Mouse (Mus musculus) cerebellum, adult 18-20 months (tissue): Measurements from ENCODE around the gene Trak1.

Experiments used
- DNase-seq, 2 experiments: peaks; one replicate each; pipeline ENCODE4 v3.0.0; 2021

Trak1 gene

GRCm38 (mm10) chr9:121297171-121298064, at the start of gene Trak1:
Trak1 (plus strand) TSS chr9:121297502.
- DNase-seq: peak; percentile 66 to 83

- DNase-seq: peak; percentile 76 to 88
Observed at GRCm38 (mm10) chr9:121247956-121248775, 49.1 kb upstream of the Trak1 start.

DNA sequence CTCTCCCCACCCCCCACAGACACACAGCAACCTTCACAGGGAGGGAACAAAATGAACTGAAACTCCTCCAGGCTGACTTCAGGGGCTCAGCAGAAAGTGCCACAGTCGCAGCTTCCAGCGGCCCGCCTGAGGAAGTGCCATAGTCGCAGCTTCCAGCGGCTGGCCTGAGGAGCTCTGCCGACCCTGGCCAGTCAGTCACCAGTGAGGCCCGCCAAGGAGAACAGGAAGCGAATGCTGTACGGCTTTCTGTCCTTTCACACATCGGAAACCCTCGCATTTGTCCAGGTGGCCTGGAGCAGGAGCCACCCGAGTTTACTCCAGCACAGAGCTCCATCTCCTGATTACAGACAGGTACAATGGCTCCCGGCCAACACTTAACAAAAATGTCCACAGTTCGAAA, 47.5 kb upstream of the Trak1 start:
- DNase-seq: no peak

DNA sequence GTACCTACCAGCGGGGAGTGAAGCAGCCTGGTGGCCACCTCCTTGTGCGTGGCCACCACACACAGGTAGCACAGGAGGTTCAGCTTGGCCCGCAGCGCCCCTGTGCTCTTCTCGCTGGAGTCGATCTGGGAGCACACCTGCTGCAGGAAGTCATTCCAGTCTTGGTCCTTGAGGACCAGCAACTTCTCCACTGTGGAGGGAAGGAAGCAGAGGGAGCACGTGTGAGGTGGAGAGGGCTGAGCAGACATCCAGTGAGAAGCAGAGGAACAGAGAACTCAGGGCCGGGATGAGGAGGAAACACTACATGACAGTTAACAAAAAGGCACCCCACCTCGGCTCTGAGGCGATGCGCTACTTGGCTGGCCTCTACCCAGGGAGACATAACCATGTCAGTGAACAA, 46.4 kb upstream of the Trak1 start:
- no peak for DNase-seq

- DNase-seq: no peak
Observed at GRCm38 (mm10) chr9:121253983-121254382, 43.3 kb upstream of the Trak1 start.

DNA sequence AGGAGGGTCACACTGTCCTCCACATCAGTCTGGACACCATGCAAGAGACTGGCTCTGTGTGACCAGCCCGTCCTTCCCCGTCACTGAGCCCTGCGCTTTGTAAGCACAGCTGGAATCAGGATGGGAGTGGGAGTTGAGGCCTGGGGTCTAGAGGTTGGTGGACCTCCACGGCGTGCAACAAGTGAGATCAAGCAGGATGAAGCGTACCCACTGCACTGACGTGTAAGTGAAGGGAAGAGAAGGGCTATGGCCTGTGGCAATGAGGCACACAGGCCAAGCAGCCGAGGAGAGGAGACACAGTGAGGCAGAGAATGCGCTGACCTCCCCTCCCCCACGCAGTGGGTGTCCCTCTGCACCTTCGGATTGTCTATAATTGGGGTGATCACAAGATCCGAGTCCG, 42.5 kb upstream of the Trak1 start:
- DNase-seq: no peak

DNA sequence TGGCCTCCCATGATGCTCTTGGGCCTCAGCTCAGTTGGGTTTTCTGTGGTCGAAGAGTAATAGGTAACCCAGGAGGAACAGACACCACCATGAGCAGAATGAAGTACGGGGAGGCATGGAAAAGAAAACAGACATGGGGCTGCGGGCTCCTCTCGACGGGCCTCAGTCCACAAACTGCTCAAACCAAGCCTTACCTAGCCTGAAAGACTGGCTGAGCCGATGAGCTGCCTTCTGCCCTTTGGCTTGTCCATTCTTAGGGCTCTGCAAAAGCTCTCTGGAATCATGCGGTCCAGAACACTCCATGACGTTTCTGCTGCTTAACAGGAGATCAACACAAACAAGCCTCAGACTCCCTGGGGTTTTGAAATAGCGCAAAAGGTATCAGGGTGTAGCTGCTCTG, 40.2 kb upstream of the Trak1 start:
- DNase-seq: no peak

GRCm38 (mm10) chr9:121265307-121265706, 32.0 kb upstream of the Trak1 start:
- DNase-seq: no peak

- no peak for DNase-seq
Observed at GRCm38 (mm10) chr9:121271149-121271548, 26.2 kb upstream of the Trak1 start.

DNA sequence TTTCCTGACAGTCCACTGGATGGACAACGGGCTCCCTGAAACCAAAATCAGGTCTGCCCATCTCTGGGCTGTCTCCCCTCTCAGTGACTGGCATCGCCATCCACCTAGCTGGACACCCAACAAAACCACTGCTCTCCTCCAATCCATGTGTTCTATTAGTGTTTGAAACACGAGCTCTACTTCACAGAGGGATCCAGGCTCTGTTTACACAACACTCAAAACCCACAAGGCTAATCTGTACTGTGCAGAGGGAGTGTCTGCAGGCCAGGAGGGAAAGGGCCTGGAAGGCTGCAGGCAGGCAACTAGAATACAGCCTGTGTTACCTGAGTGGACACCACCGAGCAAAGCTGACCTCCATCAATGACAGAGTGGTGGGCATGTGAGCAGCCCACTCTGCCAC, 25.7 kb upstream of the Trak1 start:
- DNase-seq: no peak

DNA sequence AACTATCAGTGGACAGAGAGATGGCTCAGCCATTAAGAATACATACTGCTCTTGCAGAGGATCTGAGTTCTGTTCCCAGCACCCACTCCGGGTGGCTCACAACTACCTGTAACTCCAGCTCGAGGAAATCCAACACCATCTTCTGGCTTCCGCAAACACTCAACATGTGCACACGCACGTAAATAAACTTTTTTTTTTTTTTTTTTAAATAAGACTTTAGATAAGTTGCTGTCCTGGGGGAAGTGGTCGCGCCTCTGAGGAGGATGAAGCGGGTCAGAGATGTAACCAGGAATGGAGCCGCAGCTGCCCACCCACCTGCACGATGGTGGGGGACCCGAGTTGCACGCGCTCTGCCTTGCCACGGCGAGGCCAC, 20.6 kb upstream of the Trak1 start:
- peak in 1 of 2 experiments; percentile 12 for DNase-seq

DNA sequence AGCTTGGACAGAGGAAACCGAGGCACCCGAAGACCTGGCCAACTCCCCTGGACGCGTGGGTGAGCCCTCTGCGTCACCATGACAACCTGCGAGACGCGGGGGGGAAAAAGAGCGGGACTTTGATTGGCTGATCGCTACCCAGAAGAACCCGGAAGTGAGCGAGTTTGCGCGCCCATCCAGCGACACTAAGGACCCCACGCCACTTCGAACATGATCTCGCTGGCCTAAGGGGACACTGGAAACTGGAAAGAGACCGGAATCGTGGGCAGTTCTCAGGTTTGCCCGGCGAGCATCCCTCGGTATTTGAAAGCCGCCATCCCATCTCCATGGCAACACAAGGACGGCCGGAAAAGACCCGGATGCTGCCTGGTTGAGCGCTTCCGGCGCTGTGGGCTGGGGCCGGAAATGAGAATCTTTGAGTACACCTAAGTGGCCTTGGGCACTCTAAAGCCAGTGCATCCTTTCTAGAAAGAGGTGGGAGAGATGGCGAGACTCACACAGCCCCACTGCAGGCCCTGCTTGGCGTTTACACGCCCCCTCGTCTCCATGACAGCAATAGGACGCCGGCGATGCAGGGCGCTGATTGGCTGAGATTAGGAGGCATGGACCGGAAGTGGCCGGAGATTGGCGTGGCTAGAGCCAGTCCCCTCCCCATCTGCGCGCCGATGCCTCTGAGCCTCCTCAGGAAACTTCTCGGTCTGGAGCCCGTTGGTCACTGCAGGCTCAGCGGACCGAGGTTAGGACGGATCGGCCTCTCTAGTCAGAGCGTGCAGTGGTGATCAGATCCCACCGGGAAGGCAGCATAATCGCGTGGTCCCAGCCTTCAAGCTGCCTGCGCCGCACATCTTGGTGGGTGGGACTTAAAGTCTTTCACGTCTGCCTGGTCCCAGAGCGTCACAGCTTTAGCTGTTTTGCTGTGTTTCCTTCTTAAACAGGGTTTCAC, 19.9 kb upstream of the Trak1 start, which contains the start of gene Ulk4:
Gene Ulk4, minus strand, starts transcription at position 80 of the 943 bp plus-strand sequence.
- peak; percentile 93 for DNase-seq

DNA sequence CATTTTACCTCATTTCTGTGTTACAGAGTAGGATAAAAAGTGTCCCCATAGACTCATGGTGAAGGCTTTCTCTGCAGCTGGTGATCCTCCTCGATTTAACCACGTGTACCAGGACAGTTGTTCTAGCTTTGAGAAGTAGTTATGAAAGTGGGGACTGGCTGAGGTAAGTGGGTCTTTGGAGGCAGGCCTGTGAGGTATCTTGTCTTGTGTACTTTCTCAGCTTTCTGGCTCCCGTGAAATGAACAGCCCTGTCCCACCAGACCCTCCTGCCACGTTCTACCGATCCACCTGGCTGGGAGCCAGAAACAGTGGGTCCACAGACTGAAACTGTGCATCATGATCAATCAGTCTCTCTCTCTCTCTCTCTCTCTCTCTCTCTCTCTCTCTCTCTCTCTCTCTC, 18.1 kb upstream of the Trak1 start:
- no peak for DNase-seq

GRCm38 (mm10) chr9:121281891-121282290, 15.4 kb upstream of the Trak1 start:
- DNase-seq: no peak

- DNase-seq: no peak
Observed at GRCm38 (mm10) chr9:121283620-121284185, 13.6 kb upstream of the Trak1 start.

GRCm38 (mm10) chr9:121284422-121284821, 12.9 kb upstream of the Trak1 start:
- peak in 1 of 2 experiments; percentile 51 for DNase-seq

- peak; percentile 51 to 55 for DNase-seq
Observed at GRCm38 (mm10) chr9:121285341-121286324, 11.7 kb upstream of the Trak1 start.

DNA sequence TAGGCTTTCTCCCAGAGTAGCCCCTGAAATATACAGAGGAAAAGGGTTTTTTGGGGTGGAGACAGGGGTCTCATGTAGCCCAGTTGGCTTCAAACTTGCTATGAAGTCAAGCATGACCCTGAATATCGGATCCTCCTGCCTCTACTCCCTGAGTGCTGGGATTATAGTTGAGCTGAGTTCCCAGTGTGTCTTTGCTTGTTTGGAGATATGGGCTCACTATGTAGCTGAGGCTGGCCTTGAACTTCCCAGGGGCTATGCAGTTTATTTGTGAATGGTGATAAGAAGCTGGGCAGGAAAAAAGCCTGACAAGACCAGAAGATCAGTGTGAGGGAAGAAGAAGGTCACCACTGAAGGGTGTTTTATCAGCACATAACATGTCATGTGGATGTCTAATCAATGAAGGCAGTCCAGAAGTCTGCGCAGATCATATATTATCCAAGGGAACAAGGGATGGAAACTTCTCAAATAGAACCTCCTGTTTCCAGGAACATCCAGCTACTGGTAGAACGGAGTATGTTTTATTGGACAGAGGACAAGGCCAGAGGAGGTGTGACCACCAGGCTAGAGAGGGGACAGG, 10.9 kb upstream of the Trak1 start:
- DNase-seq: no peak

GRCm38 (mm10) chr9:121291275-121291674, 6.0 kb upstream of the Trak1 start:
- DNase-seq: no peak

GRCm38 (mm10) chr9:121293187-121293586, 4.1 kb upstream of the Trak1 start:
- DNase-seq: no peak

DNA sequence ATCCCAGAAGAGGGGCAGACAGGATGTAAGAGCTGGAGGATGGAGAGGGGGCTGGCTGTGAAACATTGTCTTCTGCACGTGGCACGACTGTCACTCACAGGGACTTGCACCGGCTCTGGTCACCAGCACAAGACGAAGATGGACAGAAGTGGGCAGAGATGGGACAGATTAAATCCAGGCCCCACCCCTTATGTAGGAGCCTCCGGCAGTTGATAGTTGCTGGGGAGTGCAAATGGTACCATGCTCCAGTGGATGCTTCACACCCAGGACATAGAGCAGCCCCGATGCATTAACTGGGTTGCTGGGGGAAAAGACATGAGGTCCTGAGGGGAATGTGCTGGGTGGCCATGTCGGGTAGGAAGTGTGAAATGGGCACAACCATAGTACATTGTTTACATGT, 2.1 kb upstream of the Trak1 start:
- DNase-seq: no peak
